Mouse (Mus musculus): Measurements from ENCODE around the gene Tifab.

Gene Tifab

DNA sequence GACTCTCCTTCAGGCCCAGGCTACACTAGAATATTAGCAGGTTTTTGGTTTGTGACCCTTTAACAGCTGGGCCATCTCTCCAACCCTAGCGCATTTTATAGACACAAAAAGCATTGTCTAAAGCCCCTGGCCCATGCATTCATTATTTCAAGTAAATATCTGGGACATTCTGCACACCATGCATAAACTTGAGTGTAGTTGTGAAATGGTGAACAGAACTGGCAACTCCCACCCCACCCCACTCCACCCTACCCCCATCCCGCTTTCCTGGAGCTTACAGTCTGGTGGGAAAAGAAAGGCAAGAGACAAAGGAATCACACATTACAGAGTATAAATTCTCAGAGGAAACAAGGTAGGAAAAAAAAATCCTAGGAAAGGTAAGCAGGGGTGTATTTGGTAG is 42.5 kb downstream of the Tifab start, which contains the start of gene H2afy:
H2afy (minus strand) TSS at position 162 of the 400 bp plus-strand sequence.
- DNase-seq = no peak

DNA sequence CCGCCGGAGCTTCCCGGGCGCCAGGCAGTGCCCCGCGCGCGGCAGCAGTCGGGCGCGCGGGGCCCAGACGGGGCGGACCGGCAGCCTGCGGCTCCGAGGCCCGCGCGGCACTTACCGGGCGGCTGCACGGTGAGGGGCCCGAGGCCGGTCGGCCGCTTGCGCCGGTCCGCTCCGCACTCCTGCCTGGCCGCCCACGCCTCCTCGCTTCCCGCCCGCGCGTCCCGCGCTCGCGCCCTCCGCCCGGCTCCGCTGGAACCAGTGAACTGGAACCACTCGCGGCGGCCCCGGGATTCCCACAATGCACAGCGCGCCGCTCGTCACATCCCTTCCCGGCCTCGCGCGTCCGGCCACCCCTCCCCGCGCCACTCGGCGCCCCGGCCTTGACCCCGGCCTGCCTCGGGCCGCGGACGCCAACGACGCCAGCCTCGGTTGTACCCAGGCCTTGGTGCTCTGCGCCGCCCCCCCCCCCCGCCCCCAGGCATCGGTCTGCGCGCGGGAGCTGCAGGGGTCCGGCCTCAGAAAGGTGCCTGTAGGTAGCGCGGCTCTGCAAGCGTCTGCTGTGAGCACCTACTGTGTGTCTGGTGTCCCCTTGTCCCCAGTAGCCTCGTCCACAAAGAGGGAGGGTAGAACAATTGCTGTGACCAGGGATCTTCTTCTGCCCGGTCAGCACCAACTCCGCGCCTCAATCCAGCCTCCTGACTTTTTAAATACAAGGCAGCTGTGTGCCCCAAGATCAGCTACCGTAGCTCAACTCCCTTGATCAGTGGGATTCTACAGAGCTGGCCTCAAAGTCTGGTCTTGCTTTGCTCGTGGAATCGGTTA is 43.2 kb downstream of the Tifab start:
- DNase-seq = peak; percentile 95

DNA sequence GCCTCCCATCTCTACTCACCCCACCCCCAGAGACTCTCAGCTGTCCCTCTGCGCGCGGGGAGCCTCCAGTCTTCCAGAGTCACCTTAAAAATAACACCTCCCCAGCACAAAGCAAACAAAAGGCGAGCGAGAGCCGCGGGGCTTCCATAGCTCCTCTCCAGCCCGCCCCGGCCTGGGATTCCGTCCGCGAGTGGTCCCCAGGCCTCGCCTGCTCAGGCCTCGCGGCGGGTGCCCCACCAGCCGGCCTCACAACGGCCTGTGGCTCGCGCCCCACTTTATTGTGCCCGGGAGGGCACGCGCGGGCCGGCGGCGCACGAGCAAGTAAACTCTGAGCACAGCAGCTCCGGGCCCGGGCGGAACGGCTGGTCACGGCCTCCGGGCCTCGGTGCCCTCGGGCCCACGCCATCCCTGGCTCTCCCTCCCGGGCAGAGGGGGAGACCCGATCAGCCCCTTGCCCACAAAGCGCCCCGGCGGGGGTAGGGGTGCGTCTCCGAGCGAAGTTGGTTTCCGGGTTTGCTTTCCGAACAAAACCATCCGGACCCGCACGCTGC is 44.0 kb downstream of the Tifab start:
- peak; percentile 61 for DNase-seq

DNA sequence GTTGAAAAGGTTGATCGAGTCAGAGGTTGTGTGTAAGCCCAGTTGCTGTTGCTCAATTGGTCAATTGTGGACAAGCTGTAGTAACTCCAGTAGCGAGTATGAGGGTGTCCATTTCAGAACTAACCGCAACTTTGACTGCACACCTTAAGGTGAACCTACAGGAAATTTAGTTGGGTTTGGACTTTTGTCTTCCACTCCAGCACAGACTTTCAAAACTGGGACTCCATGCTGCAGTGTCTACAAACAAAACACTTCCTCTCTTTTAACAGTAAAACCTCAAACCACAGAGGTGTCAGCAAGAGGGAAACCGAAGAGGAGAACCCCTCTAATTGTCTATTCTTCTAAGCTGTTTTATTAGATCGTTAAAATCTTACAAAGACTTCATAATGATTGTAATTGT is 44.7 kb downstream of the Tifab start:
- no peak for DNase-seq

DNA sequence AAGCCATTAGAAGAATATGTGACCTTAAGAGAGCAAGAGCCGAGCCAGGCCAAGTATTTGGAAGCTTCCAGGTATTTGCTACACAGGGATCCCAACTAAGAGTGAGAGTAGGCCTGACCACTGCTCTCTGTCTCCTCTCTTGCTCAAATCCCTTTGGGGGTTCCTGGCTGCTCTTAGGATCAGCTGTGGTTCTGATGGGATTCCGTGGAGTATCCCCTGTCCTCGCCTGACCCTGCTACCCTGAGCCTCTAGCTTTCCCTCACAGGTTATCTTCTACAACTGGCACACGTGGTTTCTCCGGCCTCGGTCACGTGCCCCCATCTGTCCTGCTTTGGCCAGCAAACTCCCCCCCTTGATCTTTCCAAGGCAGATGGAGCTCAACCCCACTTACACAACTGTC is 45.7 kb downstream of the Tifab start:
- no peak for DNase-seq

DNA sequence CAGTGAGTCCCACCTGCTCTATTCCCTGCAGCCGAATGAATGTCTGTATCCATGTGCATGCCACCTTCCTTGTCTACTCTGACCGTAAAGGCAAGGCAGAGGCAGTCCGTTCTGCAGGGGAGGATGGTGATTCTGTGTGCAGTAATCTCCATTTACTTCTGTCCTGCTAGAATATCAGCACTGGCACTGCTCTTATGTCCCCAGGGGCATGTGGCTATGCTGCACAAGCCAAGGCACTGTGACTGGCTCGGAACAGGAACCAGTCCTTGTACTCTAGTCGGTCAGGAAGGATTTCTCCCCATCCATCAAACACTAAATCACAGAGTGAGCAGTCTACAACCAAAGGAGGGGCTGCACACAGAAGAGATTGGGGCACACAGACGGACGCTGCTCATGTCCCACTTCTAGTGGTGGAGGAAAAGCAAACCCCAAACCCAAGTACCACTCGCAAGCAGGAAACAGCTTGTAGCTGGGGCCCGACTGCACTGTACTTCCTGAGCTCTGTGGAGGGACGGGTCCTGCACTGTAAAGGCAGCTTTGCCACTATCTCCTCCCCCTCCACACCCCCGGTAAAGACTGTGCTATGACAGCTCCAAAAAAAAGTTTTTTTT is 46.3 kb downstream of the Tifab start:
- no peak for DNase-seq

DNA sequence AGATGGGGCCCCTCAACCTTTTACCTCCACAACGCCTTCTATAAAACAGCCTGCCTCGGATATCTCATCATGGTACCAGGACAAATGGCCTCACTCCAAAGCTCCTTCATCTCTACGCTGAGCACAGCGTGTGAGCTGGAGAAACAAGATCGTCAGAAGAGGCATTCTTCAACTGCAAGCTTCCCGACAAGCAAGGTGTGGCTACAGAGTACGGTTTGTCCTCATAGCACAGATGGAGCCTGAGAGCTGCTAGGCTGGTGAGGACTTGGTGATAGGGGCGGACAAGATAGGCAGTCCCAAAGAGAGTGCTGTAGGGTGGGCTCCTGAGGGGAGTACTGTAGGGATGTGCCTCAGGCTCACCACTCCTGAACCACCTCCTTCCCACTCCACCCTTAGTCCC is 48.1 kb downstream of the Tifab start:
- DNase-seq = no peak

DNA sequence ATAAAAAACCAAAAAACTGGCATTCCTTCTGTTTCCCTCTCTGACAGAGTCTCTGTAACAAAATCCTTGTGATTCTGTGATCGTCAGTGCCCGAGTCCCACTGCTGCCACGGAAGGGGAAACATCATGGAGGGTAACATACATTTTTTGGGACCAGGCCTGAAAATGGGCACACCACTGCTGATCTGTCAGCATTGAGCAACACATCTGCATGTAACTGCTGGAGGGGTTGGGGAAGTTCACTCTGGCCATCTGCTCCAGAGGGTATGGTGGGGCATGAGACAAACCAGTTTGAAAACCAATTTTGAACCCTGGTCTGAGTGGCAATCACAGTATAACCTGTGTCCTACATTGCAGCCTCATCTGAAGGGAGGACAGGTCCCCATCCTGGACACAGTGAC is 49.1 kb downstream of the Tifab start:
- no peak for DNase-seq

DNA sequence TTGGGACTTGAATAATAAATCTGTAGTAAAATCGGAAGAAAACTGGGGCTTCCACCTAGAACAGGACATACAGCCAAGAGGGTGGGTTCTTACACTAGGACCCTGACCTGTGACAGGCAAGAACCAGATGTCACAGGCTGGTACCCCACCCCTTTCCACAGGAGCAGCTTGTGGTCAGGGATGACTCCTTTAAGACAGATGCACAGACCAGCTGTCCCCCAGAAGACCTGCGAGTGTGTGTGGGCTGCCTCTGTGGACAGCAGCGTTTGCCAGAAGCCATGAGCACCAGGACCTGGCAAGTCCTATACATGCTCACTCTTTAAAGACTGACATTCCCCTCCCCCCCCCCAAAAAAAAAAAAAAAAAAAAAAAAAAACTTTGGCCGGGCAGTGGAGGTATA is 49.7 kb downstream of the Tifab start:
- no peak for DNase-seq

DNA sequence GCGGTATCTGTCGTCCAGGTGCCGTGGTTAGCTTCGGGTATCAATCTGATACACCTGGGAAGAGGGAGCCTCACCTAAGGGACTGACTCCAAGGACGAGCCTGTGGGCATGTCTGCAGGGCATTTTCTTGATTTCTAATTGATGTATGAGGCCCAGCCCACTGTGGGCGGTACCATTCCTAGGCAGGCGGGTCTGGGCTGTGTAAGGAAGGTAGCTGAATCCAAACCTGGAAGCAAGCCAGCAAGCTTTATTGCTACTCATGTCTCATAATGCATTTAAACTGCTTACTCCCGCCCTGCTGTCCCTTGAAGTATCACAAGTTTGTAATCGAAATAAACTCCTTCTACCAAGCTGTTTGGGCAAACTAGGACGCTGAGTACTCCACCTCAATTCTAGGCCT is 53.1 kb downstream of the Tifab start:
- DNase-seq = no peak
